Mouse (Mus musculus) inflammation-experienced regulatory T-cells, adult 6 months (primary cell): ENCODE measurements around the gene Uhrf1bp1. TPM values are rescaled to one million over a fixed set of nuclear protein-coding genes. Genes with fewer than 3 reads are reported as not detected.

Experiments used
- polyA plus RNA-seq, 3 experiments: library from polyadenylated mRNA; unstranded; fragments of 100-300 nt; shearing (Covaris generic); gene quantifications; one replicate each; pipeline ENCODE4 v1.2.1; 2017

Uhrf1bp1 gene
- polyA plus RNA-seq, 3 experiments from 2014 or later = 0.77 to 1.2 (median 0.86) TPM

Other genes starting within 250 kb of the Uhrf1bp1 start
- 10 to 100 TPM; 28.1 to 42.5 (median 32.0) TPM for gene Nudt3, start 232.9 kb upstream of the Uhrf1bp1 start, polyA plus RNA-seq
- not detected for gene RPS10-NUDT3, start 221.2 kb upstream of the Uhrf1bp1 start, polyA plus RNA-seq
- gene Rps10, start 219.8 kb upstream of the Uhrf1bp1 start, polyA plus RNA-seq = 1,000 to 10,000 TPM; 1,299 to 2,086 (median 1,613) TPM
- gene Pacsin1, start 200.9 kb upstream of the Uhrf1bp1 start, polyA plus RNA-seq = 10 to 100 TPM; 12.2 to 49.0 (median 34.4) TPM
- gene Spdef, start 127.5 kb upstream of the Uhrf1bp1 start, polyA plus RNA-seq = not detected
- 10 to 100 TPM; 12.0 to 15.9 (median 14.3) TPM for gene D17Wsu92e, start 35.8 kb upstream of the Uhrf1bp1 start, polyA plus RNA-seq
- gene Snrpc, start 18.3 kb upstream of the Uhrf1bp1 start, polyA plus RNA-seq = 100 to 1,000 TPM in 1 of 3 experiments, 10 to 100 TPM in 2; 83.3 to 136 (median 92.9) TPM
- 1 to 10 TPM; 1.9 to 5.0 (median 3.8) TPM for gene Anks1, start 52.9 kb downstream of the Uhrf1bp1 start, polyA plus RNA-seq
- 10 to 100 TPM; 39.7 to 54.3 (median 42.1) TPM for gene Taf11, start 53.4 kb downstream of the Uhrf1bp1 start, polyA plus RNA-seq
- gene Tcp11, start 224.2 kb downstream of the Uhrf1bp1 start, polyA plus RNA-seq = 1 to 10 TPM; 1.8 to 1.9 (median 1.8) TPM